Mouse (Mus musculus) layer of hippocampus, adult 8-10 months (tissue): Measurements from ENCODE around the gene Mfsd11. TPM values are rescaled to one million over a fixed set of nuclear protein-coding genes. Genes with fewer than 3 reads are reported as not detected.
"Not testable (repeated sequence)": the region's sequence is repeated elsewhere in the genome, so short reads cannot be mapped to it uniquely, and the experiment has no call there.

Experiments used
- DNase-seq, 2 experiments: peaks; one replicate each; pipeline ENCODE4 v3.0.0; 2022; ENCODE audit warnings: low spot score in 2 of 2
- total RNA-seq, 4 experiments: library from RNA; stranded (reverse); gene quantifications; 2 replicates each; pipeline ENCODE4 v1.2.4; 2022

Gene Mfsd11
- total RNA-seq, 4 experiments from 2014 or later = 47.2 to 58.6 (median 51.2) TPM

DNA sequence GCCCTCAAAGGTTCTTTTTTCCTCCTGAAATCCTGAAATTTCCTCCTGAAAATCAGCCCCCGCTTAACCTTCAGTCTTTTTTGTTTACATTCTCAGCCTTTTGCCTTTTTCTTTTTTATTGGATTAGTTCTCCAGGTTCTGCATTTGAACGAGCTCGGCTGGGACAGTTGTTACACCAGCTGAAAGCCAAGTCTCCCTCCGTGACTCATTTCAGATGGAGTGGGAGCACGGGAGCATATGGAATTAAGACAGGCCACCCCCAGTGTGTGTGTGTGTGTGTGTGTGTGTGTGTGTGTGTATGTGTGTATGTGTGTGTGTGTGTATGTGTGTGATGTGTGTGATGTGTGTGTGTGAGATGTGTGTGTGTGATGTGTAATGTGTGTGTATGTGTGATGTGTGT is 29.2 kb downstream of the Mfsd11 start:
- peak in 1 of 2 experiments; percentile 35 for DNase-seq

- DNase-seq = no peak
Observed at GRCm38 (mm10) chr11:116882446-116882845, 30.2 kb downstream of the Mfsd11 start.

DNA sequence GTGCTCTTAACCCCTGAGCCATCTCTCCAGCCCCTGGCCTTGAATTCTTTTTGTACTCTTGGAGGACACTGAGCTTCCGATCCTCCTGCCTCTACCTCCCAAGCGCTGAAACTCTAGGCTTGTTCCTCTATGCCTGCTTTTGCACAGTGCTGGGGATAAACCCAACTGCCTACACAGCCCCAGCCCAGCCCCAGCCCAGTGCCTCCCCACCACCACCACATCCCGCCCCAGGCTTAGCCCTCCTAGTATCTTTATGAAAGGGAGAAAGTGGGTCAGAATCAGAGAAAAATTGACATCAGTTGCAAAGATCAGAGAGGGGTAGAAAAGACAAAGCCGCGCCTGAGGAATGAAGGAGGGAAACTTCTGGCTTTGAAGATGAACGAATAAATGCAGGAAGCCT is 31.8 kb downstream of the Mfsd11 start:
- DNase-seq = no peak

DNA sequence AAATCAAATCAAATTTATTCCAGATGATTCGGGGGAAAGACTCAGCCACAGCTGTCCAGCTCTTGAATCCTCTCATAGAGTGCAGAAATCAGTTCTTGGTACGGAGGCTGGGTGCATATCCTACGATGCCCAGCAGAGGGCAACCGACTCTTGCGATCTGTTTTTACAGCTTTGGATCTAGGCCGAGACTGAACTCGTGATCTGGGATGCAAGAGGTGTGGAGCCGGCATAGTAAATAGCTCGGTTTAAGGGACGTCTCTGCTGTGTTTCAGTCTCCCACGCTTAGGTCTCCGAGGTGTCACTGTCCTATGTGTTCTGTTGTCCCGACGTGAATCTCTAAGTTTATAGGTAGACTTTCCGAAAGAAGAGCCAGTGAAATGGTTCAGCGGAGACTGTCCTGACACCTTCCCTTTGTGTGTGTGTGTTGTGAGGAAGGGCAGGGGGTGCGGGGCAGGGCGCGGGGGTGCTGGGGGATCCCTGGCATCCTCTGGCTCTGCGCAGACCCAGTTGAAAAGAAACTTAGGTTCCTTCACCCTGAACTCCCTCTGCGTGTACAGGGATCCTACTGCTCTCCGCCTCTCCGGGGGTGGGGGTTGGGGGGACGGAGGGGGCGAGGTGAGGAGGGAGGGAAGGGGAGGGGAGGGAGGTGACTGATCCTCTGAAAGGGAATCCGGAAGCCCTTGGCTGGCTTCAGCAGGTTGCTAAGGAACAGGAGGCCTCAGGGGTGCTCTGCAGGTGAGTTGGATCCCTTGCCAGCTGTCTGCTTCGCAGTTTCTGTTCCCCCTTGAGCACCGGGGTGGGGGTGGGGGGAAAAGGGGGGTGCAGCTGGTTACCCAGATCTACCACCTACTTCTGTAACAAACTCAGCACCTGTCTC is 33.3 kb downstream of the Mfsd11 start:
- DNase-seq = peak; percentile 66 to 86

DNA sequence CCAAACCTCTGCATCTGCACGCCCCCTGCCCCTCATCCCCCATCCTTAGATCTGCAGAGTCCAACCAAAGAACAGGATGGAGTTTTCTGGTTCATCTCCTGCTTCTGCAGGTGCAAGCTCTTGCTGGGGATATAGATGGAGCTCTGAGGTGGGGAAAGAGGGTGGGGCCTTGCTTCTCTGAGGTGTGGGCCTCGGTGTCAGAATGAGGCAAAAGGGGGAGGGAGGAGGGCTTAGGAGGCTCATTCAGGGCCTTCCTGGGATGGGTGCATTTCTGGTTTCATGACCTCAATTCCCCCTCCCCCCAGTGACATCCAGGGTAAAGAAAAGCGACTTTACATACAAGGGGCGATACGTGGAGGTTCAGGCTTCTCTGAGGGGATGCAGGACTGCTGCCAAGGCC is 34.9 kb downstream of the Mfsd11 start:
- DNase-seq = no peak

- DNase-seq = peak in 1 of 2 experiments; percentile 37
Observed at GRCm38 (mm10) chr11:116893532-116894442, 41.5 kb downstream of the Mfsd11 start.

GRCm38 (mm10) chr11:116895402-116895801 is 43.2 kb downstream of the Mfsd11 start:
- no peak for DNase-seq

DNA sequence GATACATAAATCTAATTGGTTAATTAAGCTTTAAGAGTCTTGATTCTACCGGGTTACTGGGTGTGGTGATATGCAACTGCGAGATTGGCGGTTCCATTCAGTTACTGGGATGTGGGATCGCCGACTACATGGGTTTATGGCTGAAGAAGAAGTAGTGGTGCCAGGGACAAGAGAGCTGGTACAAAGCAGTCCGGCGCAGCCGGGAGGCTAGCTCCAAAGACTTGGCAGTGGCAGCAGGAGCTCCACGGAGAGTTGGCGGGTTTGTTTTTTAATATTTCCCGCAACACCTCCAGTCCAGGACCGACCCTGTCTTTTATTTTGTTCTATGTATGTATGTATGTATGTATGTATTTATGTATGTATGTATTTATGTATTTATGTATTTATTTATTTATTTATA is 47.0 kb downstream of the Mfsd11 start:
- DNase-seq = no peak

DNA sequence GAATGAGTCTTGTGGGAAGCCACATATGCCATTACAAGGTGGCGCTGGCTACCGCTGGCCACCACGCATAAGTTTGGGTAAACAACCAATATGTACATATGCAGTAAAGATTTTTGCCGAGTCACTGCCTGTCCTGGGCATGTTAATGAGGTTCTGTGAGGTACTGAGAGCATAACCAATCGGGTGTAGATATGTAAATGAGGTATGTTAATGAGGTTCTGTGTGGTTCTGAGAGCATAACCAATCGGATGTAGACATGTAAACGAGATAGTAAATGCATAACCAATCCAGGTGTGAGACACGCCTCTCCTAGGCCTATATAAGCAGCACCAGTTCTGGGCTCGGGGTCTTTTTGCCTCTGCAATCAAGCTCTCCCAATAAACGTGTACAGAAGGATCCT is 50.3 kb downstream of the Mfsd11 start:
- not testable (repeated sequence) for DNase-seq

DNA sequence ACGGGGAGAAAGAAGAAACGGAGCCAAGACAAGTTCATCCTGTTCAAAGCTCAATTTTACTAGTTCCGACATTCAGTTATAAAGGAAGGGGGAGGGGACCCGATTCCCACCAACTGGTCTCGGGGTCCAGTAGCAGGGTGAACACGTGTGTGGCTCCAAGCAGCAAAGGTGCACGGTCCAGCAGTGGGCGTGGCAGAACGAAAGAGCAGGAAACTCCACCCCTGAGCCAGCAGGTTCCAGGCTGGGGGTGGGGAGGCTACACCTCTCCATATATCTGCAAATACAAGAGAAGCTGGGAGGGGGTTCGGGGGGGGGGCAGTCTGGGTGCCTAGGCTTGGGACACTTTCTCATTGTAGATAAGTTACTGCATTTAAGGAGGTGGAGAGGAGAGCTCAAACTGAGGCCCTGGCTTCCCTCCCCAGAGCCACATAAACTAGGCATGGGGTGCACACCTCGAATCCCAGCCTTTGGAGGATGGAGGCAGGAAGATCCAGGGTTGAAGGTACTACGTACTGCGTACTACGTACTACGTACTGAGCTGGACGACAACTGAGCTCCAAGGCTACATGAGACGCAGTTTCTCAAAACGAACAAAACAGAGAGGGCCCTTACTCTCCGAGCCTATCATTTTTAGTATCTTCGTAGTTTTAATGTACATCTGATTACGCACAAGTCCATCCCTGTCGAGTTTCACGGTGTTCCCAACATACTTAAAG is 53.7 kb downstream of the Mfsd11 start:
- DNase-seq = no peak

- DNase-seq = peak; percentile 33
Observed at GRCm38 (mm10) chr11:116913573-116913972, 61.3 kb downstream of the Mfsd11 start.

GRCm38 (mm10) chr11:116914267-116914885 is 62.1 kb downstream of the Mfsd11 start:
- no peak for DNase-seq

DNA sequence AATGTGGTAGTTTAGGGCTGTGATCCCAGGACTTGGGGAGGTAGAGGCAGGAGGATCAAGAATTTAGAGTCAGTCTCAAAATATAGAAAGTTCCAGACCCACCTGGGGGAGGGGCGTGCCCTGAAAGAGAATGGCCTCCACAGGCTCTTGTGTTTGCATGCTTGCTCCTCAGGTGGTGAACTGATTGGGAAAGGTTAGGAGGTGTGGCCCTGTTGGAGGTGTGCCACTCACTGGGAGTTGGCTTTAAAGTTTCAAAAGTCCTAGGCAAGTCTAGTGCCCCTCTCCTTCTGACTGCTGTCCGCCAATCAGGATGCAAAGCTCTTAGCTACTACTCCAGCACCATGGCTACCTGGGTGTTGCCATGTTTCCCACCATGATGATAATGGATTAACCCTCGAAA is 63.0 kb downstream of the Mfsd11 start:
- DNase-seq = no peak

DNA sequence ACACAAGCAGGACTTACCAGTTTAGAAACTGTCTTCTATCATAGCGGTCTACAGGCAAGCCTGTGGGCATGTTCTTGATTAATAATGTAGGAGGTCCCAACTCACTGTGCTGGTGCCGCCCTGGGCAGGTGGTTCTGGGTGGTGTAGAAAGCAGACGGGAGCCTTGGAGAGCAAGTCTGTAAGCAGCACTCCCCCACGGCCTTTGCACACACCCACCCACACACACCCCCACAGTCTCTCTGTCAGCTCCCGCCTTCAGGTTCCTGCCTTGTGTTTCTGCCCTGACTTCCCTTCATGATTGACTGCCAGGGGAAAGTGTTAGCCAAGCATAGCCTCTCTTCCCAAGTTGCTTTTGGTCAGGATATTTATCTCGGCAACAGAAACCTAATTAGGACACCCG is 65.1 kb downstream of the Mfsd11 start:
- DNase-seq = no peak

- DNase-seq = peak; percentile 58 to 86
Observed at GRCm38 (mm10) chr11:116918323-116919185, 66.3 kb downstream of the Mfsd11 start, which contains the start of gene Mgat5b. TSS of gene Mgat5b (plus strand) at chr11:116918863.

DNA sequence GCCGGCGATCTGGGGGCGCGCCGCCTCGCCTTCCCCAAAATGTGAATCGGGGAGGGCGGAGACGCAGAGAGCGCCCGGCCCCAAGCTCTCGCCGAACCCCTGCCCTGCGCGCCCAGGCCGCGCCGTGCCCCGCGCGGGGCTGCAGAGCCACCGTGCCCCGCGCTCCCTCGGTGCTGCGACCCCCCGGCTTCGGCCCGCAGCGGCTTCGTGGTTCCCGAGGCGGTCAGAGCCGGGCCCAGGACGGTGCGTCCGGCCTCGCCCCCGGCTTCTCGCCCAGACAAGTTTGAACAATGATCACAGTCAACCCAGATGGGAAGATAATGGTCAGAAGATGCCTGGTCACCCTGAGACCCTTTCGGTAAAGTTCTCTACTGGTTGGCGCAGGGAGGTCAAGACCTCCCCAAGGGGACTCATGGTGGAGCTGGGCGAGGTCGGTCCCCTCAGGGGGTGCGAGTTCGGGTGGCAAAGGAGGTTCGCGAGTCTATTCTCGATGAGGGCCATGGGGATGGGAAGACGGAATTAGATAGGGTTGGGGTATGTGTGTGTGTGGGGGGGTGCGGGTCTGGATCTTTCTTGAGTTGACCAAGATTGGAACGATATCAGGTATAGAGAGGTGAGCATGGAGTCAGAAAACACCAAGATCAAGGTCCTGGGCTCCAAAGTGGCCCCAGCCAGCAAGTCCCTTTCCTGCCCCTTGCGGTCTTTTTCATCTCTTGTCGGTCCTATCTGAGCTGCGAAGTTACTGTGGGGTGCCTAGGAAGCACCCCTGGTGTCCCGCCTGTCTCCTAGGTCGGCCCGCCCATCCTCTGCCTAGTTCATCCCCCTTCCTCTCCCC is 67.2 kb downstream of the Mfsd11 start:
- DNase-seq = no peak

DNA sequence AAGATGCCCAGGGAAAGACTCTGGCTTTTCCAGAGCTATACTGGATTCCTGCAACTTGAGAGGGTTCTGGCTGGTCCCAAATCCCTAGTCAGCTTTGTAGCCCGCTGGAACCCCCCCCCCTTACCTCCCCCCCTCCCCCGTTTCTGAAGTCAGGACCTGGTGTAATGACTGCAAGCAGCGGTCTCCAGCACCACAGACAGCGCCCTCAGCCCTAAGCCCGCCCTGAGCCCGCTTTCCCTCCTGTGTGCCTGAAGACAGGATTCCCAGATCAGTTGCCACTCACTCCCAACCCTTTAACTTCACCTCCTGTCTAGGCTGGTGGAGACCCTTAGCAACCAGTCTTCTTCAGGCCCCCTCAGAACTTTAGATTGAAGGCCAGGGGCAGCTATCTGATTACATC is 68.5 kb downstream of the Mfsd11 start:
- DNase-seq = no peak

DNA sequence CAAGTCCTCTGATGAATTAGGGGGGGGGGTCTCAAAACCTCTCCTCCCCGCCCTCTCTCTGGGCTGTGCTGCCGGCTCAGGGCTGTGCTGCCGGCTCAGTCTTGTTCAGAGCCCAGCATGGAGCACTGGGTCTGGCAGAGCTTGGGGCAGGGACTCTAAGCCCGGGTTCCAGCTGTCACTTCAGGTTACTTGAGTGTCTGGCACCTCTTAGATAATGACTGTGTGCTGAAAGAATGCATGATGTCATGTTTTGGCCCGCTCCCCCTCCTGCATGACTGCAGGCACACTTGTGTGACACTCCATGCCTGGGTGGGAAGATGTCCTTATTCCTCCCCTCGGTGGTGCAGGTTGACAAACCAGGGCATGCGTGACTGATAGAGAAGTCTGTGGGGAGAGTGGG is 69.8 kb downstream of the Mfsd11 start:
- DNase-seq = no peak
